Mouse (Mus musculus) C2C12 (cell line): ENCODE data around the gene Ccnd1. TPM values are rescaled to one million over a fixed set of nuclear protein-coding genes. Genes with fewer than 3 reads are reported as not detected.
A peak's percentile ranks its signal among the peaks of the same experiment; 100 is the strongest.

Experiments
- H3K27me3 ChIP-seq: one replicate; pipeline ENCODE4 v1.6.1; 2011; ENCODE audit not compliant: control insufficient read depth, insufficient read depth, insufficient read length
- H3K36me3 ChIP-seq: one replicate; pipeline ENCODE4 v1.6.1; 2011; ENCODE audit not compliant: control insufficient read depth, insufficient read depth
- H3K4me3 ChIP-seq: one replicate; pipeline ENCODE4 v1.5.1; 2011; ENCODE audit warnings: mild to moderate bottlenecking, control low read depth; ENCODE audit not compliant: poor library complexity, insufficient read depth, severe bottlenecking
- H3K79me2 ChIP-seq: one replicate; pipeline ENCODE4 v1.6.1; 2011; ENCODE audit not compliant: control insufficient read depth, insufficient read depth
- H3K79me3 ChIP-seq: one replicate; pipeline ENCODE4 v1.6.1; 2011; ENCODE audit warnings: low read depth, control low read depth
- H3ac ChIP-seq: one replicate; pipeline ENCODE3; 2011; ENCODE audit warnings: low read depth; ENCODE audit not compliant: control insufficient read depth, insufficient read length
- CEBPB ChIP-seq: IDR thresholded peaks from one replicate; pipeline ENCODE4 v1.6.1; 2011; ENCODE audit warnings: low read depth, mild to moderate bottlenecking, control low read depth, moderate library complexity
- CTCF ChIP-seq: IDR thresholded peaks from one replicate; pipeline ENCODE4 v1.5.1; 2011; ENCODE audit not compliant: control insufficient read depth, insufficient read depth, insufficient read length
- FOSL1 ChIP-seq: IDR thresholded peaks from one replicate; pipeline ENCODE4 v1.8.0; 2011; ENCODE audit warnings: mild to moderate bottlenecking, low read length; ENCODE audit not compliant: poor library complexity, insufficient read depth, severe bottlenecking
- MAX ChIP-seq: IDR thresholded peaks from one replicate; pipeline ENCODE4 v1.6.1; 2011; ENCODE audit warnings: mild to moderate bottlenecking, control low read depth
- MYOD1 ChIP-seq: IDR thresholded peaks from one replicate; pipeline ENCODE4 v1.6.1; 2011; ENCODE audit warnings: low read depth; ENCODE audit not compliant: control insufficient read depth, insufficient read length
- MYOG ChIP-seq: IDR thresholded peaks from one replicate; pipeline ENCODE4 v1.6.1; 2011; ENCODE audit not compliant: control insufficient read depth, insufficient read length; ENCODE audit errors: extremely low read depth
- USF1 ChIP-seq: IDR thresholded peaks from one replicate; pipeline ENCODE4 v1.6.1; 2011; ENCODE audit warnings: low read depth, mild to moderate bottlenecking, control low read depth, moderate library complexity
- polyA plus RNA-seq: library from polyadenylated mRNA; unstranded; fragments of >200 nt; fragmentation: generic; extraction: Trizol; gene quantifications from one replicate; pipeline ENCODE4 v1.2.1, GENCODE M21; 2012; ENCODE audit warnings: missing spikeins

The Ccnd1 gene
- polyA plus RNA-seq, 1 experiment: 196 TPM

- peaks cover 55% of the 10 kb centered on the region for H3K79me2 ChIP-seq
- H3K79me3 ChIP-seq: peaks cover 37% of the 10 kb centered on the region
- TF ChIP-seq CTCF (no peak), MYOG (no peak), MAX (no peak), FOSL1 (no peak), MYOD1 (no peak), CEBPB (no peak), USF1 (no peak)
- no peak overlapping the region for H3K4me3 ChIP-seq
- no peaks in the 10 kb centered on the region for H3K27me3 ChIP-seq
- H3ac ChIP-seq: no peak overlapping the region
- H3K36me3 ChIP-seq: peaks cover 67% of the 10 kb centered on the region
Observed at GRCm38 (mm10) chr7:144933336-144933735, 6.4 kb downstream of the Ccnd1 start.

- Histone ChIP-seq H3K79me3 (peaks cover 32% of the 10 kb centered on the region), H3K4me3 (no peak overlapping the region), H3K36me3 (peaks cover 64% of the 10 kb centered on the region), H3K79me2 (peaks cover 46% of the 10 kb centered on the region), H3K27me3 (no peaks in the 10 kb centered on the region), H3ac (no peak overlapping the region)
- no peak for TF ChIP-seq CTCF
- no peak for TF ChIP-seq USF1
- TF ChIP-seq MYOG: no peak
- TF ChIP-seq FOSL1: no peak
- TF ChIP-seq CEBPB: no peak
- TF ChIP-seq MYOD1: no peak
- no peak for TF ChIP-seq MAX
Observed at GRCm38 (mm10) chr7:144932389-144932937, 7.3 kb downstream of the Ccnd1 start.

- H3K79me2 ChIP-seq: peaks cover 39% of the 10 kb centered on the region
- TF ChIP-seq CEBPB: no peak
- TF ChIP-seq CTCF: peak; percentile 25
- peaks cover 25% of the 10 kb centered on the region for H3K79me3 ChIP-seq
- H3K4me3 ChIP-seq: no peak overlapping the region
- peaks cover 58% of the 10 kb centered on the region for H3K36me3 ChIP-seq
- H3K27me3 ChIP-seq: no peaks in the 10 kb centered on the region
- no peak overlapping the region for H3ac ChIP-seq
Observed at GRCm38 (mm10) chr7:144931778-144932177, 7.9 kb downstream of the Ccnd1 start.

DNA sequence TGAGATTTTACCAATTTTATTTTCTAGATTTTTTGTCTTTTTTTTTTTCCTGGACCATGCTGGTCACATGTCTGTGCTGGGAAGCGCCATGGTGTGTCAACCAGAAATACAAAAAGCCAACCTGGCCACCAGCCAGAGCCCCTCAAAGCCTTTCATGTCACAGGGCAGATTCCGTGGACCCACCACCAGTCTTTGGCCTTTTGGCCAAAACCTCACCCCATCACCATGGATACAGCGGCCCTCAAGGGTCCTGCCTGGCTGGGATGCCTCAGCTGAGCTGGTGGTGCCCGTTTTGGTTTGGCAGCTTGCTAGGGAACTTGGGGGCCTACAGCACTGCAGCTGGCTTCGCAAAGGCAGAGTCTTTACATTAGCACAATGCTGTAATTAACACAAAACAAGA is 9.8 kb downstream of the Ccnd1 start:
- Histone ChIP-seq H3K79me3 (peaks cover 7% of the 10 kb centered on the region), H3ac (no peak overlapping the region), H3K36me3 (peaks cover 43% of the 10 kb centered on the region), H3K79me2 (peaks cover 21% of the 10 kb centered on the region), H3K4me3 (no peak overlapping the region), H3K27me3 (no peaks in the 10 kb centered on the region)
- TF ChIP-seq MYOG (no peak), MAX (no peak), USF1 (peak; percentile 3), MYOD1 (no peak), CEBPB (no peak), CTCF (no peak), FOSL1 (no peak)

DNA sequence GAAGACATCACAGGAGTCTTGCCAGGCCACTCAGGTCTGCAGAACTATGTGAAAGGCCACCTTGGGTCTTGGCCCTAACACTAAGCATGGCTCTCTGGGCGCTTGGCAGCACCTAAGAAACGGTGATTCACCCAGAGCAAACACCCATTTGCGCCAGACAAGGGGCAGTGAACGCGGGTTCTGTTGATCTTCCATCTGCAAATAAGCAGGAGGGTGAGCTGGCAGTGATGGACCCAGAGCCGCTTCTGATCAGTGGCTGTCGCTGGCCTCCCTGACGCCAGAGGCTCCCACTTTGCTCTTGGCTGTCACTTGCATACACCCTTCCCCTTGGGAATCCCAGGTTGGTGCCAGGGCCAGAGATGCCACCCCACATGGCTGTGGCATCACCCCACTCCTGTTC is 10.2 kb downstream of the Ccnd1 start:
- Histone ChIP-seq H3K27me3 (no peaks in the 10 kb centered on the region), H3K36me3 (peaks cover 39% of the 10 kb centered on the region), H3K79me3 (peaks cover 6% of the 10 kb centered on the region), H3ac (no peak overlapping the region), H3K79me2 (peaks cover 16% of the 10 kb centered on the region), H3K4me3 (no peak overlapping the region)
- TF ChIP-seq USF1: no peak
- TF ChIP-seq MYOG: no peak
- no peak for TF ChIP-seq MYOD1
- no peak for TF ChIP-seq FOSL1
- no peak for TF ChIP-seq MAX
- TF ChIP-seq CTCF: no peak
- no peak for TF ChIP-seq CEBPB

- H3K4me3 ChIP-seq: no peak overlapping the region
- TF ChIP-seq MAX: no peak
- TF ChIP-seq MYOG: no peak
- TF ChIP-seq CEBPB: no peak
- TF ChIP-seq USF1: no peak
- TF ChIP-seq MYOD1: no peak
- no peak for TF ChIP-seq FOSL1
- TF ChIP-seq CTCF: no peak
- H3ac ChIP-seq: no peak overlapping the region
- H3K79me3 ChIP-seq: peaks cover 2% of the 10 kb centered on the region
- no peaks in the 10 kb centered on the region for H3K27me3 ChIP-seq
- peaks cover 32% of the 10 kb centered on the region for H3K36me3 ChIP-seq
- H3K79me2 ChIP-seq: peaks cover 10% of the 10 kb centered on the region
Observed at GRCm38 (mm10) chr7:144928889-144929210, 10.9 kb downstream of the Ccnd1 start.
